Mouse (Mus musculus) heart, postnatal 0 days (tissue): ENCODE data around the gene Cpeb4. TPM values are rescaled to one million over a fixed set of nuclear protein-coding genes. Genes with fewer than 3 reads are reported as not detected.
"Not testable (repeated sequence)": the region's sequence is repeated elsewhere in the genome, so short reads cannot be mapped to it uniquely, and the experiment has no call there.

Experiments used
- ATAC-seq: fragments of 200-750 bp; cut with Nextera tagmentation; 2 replicates; pipeline ENCODE4 v1.8.0; 2017; ENCODE audit warnings: low read depth, moderate number of reproducible peaks, moderate library complexity; ENCODE audit not compliant: insufficient read depth
- DNase-seq: peaks from one replicate; pipeline ENCODE4 v3.0.0-alpha.2; 2016; ENCODE audit warnings: low spot score
- H3K27ac ChIP-seq: fragments of 300-500 bp; sonication (generic); 2 replicates; pipeline ENCODE4 v1.5.1; 2014; ENCODE audit warnings: low read depth, mild to moderate bottlenecking
- H3K27me3 ChIP-seq: fragments of 300-500 bp; sonication (generic); 2 replicates; pipeline ENCODE4 v1.6.1; 2014; ENCODE audit warnings: low read length, mixed read lengths; ENCODE audit not compliant: control insufficient read depth, insufficient read depth
- H3K36me3 ChIP-seq: fragments of 300-500 bp; sonication (generic); replicated peaks from 2 replicates; pipeline ENCODE4 v1.6.1; 2014; ENCODE audit warnings: low read length, mixed read lengths; ENCODE audit not compliant: control insufficient read depth, insufficient read depth
- H3K4me1 ChIP-seq: fragments of 300-500 bp; sonication (generic); 2 replicates; pipeline ENCODE4 v1.6.1; 2014; ENCODE audit warnings: antibody characterized with exemption; ENCODE audit not compliant: control insufficient read depth, insufficient read depth
- H3K4me2 ChIP-seq: fragments of 300-500 bp; sonication (generic); 2 replicates; pipeline ENCODE4 v1.6.1; 2014; ENCODE audit warnings: low read depth, mild to moderate bottlenecking, low read length, moderate library complexity
- H3K4me3 ChIP-seq: fragments of 300-500 bp; sonication (generic); 2 replicates; pipeline ENCODE4 v1.5.1; 2014; ENCODE audit warnings: low read depth, low read length
- H3K9ac ChIP-seq: fragments of 300-500 bp; sonication (generic); replicated peaks from 2 replicates; pipeline ENCODE4 v1.6.1; 2014; ENCODE audit warnings: low read depth, low read length, mixed read lengths
- H3K9me3 ChIP-seq: fragments of 300-500 bp; sonication (generic); replicated peaks from 2 replicates; pipeline ENCODE4 v1.6.1; 2016; ENCODE audit warnings: low read length; ENCODE audit not compliant: control insufficient read depth
- CTCF ChIP-seq: IDR thresholded peaks from 2 replicates; pipeline ENCODE4 v1.5.1; 2016; ENCODE audit warnings: antibody characterized with exemption, control low read depth, low read depth
- EP300 ChIP-seq: IDR thresholded peaks from 2 replicates; pipeline ENCODE4 v1.6.1; 2016; ENCODE audit warnings: antibody characterized with exemption, low read depth
- WGBS: fragments of 180-500 bp; shearing (Covaris S2); extraction: QIAGEN DNeasy Blood & Tissue Kit; methylation state at CpG from one replicate; pipeline ENCODE4 v1.1.7; 2014; 5-methylcytosine and 5-hydroxymethylcytosine counted together
- polyA plus RNA-seq: library from polyadenylated mRNA; unstranded; fragments of >200 nt; fragmentation: Nextera tagmentation; extraction: Ambion mirVana; gene quantifications from 2 replicates; pipeline ENCODE4 v1.2.1, GENCODE M21; 2015
- total RNA-seq: library from RNA; depleted of rRNA; stranded (reverse); fragments of >200 nt; gene quantifications from 2 replicates; pipeline ENCODE4 v1.2.3, GENCODE M21; 2014; ENCODE audit warnings: low replicate concordance

Gene Cpeb4
- total and polyA plus RNA-seq, 2 experiments from 2014 or later, result 7.2 to 30.2 TPM

DNA sequence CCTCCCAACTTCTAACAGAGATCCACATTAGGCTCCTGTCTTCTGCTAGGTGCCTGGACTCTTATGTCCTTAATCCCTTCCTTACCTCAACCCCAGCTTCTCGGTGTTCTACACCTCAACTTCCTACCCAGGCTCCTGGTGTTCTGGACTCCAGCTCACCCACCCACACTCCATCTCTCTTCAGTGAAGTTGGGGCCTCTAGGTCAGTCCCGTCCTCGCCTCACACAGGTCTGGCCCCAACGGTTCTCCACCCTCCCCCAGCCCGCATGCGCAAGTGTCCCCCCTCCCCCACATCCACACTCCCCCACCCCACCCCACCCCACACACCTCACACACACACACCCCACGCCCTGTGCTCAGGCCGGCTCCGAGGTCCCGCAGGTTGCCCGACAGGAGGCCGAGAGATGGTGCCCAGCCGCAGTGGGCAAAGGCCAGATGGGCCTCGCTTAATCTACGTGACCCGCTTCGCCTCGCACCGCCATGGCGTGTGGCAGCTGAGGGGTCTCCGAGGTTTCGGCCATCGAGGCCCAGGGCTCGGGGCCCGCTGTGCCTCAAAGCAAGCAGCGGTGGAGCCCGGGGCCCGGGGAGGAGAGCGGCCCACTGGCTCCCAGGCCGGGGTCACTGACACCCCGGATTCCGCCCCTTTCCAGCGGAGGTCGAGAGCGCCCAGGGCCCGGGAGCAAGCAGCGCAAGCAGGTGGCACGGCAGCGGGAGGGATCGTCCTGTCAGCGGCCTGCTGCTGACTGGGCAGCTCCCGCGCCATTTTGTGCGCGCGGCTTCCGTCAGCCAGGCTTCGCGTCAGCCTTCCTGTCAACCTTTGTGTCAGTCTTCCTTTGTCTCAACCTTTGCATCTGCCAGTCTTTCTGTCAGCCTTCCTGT is 93.5 kb downstream of the Cpeb4 start, which contains the start of gene 4930524B15Rik:
Gene 4930524B15Rik (plus strand): TSS at position 337 of the 879 bp plus-strand sequence.
- H3K4me2 ChIP-seq, result peak within 1 kb of the TSS; percentile 59
- peaks cover 4% of the 10 kb centered on the region; the same call in 1 of the 2 replicates for H3K4me1 ChIP-seq
- no peaks in the 10 kb centered on the region for H3K27me3 ChIP-seq
- H3K9ac ChIP-seq, result peak within 1 kb of the TSS; percentile 34; the same call in 1 of the 2 replicates
- TF ChIP-seq CTCF (no peak), EP300 (no peak)
- ATAC-seq (no peak; the same call in 1 of the 2 replicates), DNase-seq (no peak)
- H3K4me3 ChIP-seq, result peak within 1 kb of the TSS; percentile 35
- no peaks in the 10 kb centered on the region for H3K9me3 ChIP-seq
- WGBS, result 41% methylated on average over 45 of the region's 49 CpGs
- no peak within 1 kb of the TSS for H3K27ac ChIP-seq
- no peaks in the 10 kb centered on the region for H3K36me3 ChIP-seq

DNA sequence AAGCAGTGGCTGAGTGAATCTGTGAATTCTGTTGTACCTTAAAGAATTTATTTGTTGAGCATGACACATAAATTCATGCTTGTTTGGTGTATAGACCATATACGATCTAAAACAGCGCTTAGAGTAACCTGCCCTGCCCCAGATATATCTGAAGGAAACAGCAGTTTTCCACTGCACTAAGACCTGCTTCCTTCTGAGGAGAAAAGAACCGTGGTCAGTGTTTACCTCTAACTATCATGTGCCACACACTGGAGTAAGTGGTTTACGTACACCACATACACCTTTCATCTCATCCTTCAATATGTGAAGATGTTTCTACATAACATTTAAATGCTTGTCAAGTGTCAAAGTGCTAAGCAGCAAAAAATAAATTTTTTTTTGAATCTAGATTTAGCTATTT is 102.1 kb downstream of the Cpeb4 start:
- DNase-seq (no peak), ATAC-seq (no peak)
- WGBS, result 65% methylated on average over 4 of the region's 4 CpGs
- Histone ChIP-seq H3K4me3 (no peak overlapping the region), H3K9ac (no peak overlapping the region), H3K36me3 (no peaks in the 10 kb centered on the region), H3K4me2 (no peak overlapping the region), H3K27ac (no peak overlapping the region), H3K9me3 (no peaks in the 10 kb centered on the region), H3K27me3 (no peaks in the 10 kb centered on the region), H3K4me1 (no peaks in the 10 kb centered on the region)
- TF ChIP-seq CTCF (no peak), EP300 (no peak)

DNA sequence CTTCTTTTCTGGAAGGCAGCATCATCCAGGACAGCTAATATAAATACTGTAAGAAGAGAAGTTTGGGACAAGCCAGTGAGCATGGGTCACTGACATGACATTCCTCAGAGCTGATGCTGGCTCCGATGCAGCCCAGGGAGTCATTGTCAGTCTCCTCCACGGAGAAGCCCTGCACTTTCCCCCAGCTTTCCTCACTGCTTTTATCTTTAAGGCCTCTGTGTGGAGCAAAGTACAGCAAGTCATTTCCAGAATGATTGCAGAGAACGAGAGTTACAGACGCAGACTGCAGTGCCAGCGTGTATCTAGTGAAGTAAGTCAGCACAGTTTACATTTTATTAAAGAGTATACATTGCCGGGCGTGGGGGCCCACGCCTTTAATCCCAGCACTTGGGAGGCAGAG is 102.8 kb downstream of the Cpeb4 start:
- DNase-seq, result no peak
- Histone ChIP-seq H3K27me3 (no peaks in the 10 kb centered on the region), H3K4me2 (no peak overlapping the region), H3K36me3 (no peaks in the 10 kb centered on the region), H3K27ac (no peak overlapping the region), H3K9me3 (peaks cover 2% of the 10 kb centered on the region; the same call in 1 of the 2 replicates), H3K9ac (no peak overlapping the region), H3K4me3 (no peak overlapping the region), H3K4me1 (no peaks in the 10 kb centered on the region)
- ATAC-seq, result no peak
- 41% methylated on average over 8 of the region's 8 CpGs for WGBS
- TF ChIP-seq CTCF (no peak), EP300 (no peak)

DNA sequence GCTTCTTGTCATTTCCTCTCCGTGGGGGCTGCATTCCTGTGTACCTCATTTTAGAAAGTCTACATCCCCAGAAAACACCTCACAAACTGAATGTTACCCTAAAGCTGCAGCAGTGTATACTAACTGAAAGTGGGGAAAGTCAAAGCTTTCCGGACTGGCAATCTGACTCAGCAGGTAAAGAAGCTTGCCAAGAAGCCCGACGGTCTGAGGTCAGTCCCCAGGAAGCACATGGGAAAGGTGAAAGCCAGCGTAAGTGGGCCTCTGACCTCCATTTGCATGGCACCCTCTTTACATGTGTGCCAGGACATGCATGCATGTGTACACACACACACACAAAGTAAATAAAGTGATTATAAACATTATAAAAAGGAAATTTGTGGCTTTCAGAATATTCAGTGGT is 103.7 kb downstream of the Cpeb4 start:
- Histone ChIP-seq H3K4me2 (no peak overlapping the region), H3K27me3 (no peaks in the 10 kb centered on the region), H3K9me3 (peaks cover 4% of the 10 kb centered on the region; the same call in 1 of the 2 replicates), H3K36me3 (no peaks in the 10 kb centered on the region), H3K9ac (no peak overlapping the region), H3K27ac (no peak overlapping the region), H3K4me1 (no peaks in the 10 kb centered on the region), H3K4me3 (no peak overlapping the region)
- 77% methylated on average over 5 of the region's 5 CpGs for WGBS
- no peak for ATAC-seq
- no peak for DNase-seq
- TF ChIP-seq CTCF, result no peak
- no peak for TF ChIP-seq EP300

DNA sequence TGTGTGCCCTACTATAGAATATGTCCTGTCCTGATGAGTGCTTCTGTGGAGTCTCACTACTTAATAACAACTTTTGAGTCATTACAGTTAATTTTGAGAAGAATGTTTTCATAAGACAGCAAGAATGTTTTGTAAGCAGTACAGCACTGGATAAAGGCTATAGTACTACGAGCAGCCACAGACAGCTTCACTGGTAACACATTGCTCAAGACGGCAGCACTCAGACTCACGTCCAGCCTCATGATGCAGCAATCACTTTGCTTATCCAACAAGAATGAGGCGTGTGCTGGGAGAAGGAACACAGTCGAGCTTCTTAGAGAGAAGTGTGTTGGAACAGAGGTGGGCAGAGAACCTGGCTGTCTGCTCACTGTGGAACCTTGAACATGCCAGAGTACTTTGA is 104.1 kb downstream of the Cpeb4 start:
- ATAC-seq (no peak), DNase-seq (no peak)
- no peak overlapping the region for H3K27ac ChIP-seq
- H3K4me1 ChIP-seq, result no peaks in the 10 kb centered on the region
- 39% methylated on average over 5 of the region's 5 CpGs for WGBS
- H3K27me3 ChIP-seq, result no peaks in the 10 kb centered on the region
- H3K4me2 ChIP-seq, result no peak overlapping the region
- H3K9me3 ChIP-seq, result peaks cover 4% of the 10 kb centered on the region; the same call in 1 of the 2 replicates
- no peaks in the 10 kb centered on the region for H3K36me3 ChIP-seq
- no peak overlapping the region for H3K9ac ChIP-seq
- H3K4me3 ChIP-seq, result no peak overlapping the region
- no peak for TF ChIP-seq CTCF
- no peak for TF ChIP-seq EP300

DNA sequence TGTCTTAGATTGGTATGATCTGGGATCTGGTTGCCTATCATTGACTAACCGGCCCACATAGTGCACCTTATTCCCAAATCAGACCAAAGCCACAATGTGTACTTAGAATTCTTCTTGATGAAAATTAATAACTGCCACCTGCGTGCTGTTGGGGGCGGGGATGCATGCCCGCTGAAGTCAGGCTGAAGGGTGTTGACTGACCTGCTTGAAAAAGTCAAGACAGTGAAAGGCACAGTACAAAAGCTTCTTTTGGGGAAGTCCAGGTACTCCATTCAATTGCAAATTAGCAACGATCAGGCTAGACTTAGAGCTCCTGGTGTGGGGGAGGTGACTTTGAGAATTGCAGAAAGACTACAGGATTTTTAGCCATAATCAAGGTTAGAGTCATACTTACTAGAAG is 108.1 kb downstream of the Cpeb4 start:
- H3K4me1 ChIP-seq, H3K9me3 ChIP-seq, DNase-seq, H3K27ac ChIP-seq, H3K4me2 ChIP-seq, H3K4me3 ChIP-seq, H3K36me3 ChIP-seq, H3K27me3 ChIP-seq, ATAC-seq, H3K9ac ChIP-seq: not testable (repeated sequence)
- 88% methylated on average over 5 of the region's 5 CpGs for WGBS
